8 mouse cellular contexts compared by ENCODE assay signal in the genomic region with DNA sequence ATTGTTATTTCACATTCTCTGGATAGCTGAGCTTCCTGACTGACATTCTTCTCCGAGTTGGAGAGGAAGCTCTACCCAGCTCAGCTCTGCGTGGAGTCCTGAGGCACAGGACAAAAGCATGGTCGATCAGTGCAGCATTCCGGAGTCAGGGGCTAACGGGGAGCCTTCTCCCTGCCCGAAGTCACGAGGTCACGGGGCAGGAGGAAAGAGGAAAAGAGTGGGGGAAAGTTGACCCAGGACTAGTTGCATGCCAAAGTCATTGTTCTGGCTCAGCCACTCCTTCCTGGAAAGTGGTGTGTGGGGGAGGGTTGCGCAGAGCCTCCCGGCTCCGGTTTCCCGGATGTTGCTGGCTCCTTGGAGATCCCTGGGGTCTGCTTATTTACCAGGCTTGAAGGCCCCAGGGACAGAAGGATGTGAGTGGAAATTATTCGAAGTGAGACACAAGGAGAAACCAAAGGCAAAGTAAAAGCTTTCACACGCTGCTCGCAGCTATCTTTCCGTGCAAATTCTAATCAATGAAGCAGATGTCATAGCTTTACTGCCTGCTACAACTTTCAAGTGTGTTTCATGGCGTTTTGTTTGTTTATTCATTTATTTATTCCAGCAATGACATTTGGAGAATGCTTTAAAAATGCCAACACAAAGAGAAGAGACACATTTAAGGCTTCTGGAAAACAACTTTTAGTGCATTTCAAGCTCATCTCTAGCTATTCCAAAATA.
DNase-seq lines count a peak whose midpoint lies in the region; ATAC-seq and TF ChIP-seq lines count a peak whose summit lies in the region.

No protein-coding gene starts in this region.

- no peaks in the 10 kb centered on the region for H3K9me3 ChIP-seq in heart, embryonic 16.5 days (replicated peaks; ENCODE audit: control insufficient read depth, low read length)

- H3K27me3 ChIP-seq in heart, embryonic 16.5 days (ENCODE audit: control insufficient read depth, insufficient read depth, low read length), result no peaks in the 10 kb centered on the region
- H3K27me3 ChIP-seq in small intestine, adult 2 months (ENCODE audit: control insufficient read depth, insufficient read depth, low read length), result no peaks in the 10 kb centered on the region; the same call in none of the 2 replicates

- TF ChIP-seq POLR2A in embryonic fibroblast, embryonic 13.5 days (IDR thresholded peaks at IDR 0.05; ENCODE audit: low read depth, low read length), result no peak
- no peak for TF ChIP-seq POLR2A in small intestine, adult 2 months (IDR thresholded peaks at IDR 0.05; ENCODE audit: low read depth, low read length)

- H3K27ac ChIP-seq in layer of hippocampus, adult 2 months, result peak overlapping the region; percentile 43; the same call in 1 of the 2 replicates
- peak overlapping the region; percentile 85 for H3K27ac ChIP-seq in embryonic fibroblast, embryonic 13.5 days (ENCODE audit: insufficient read depth, low read length)
- H3K27ac ChIP-seq in heart, embryonic 16.5 days (ENCODE audit: low read length), result peak overlapping the region; percentile 81
- no peak overlapping the region for H3K27ac ChIP-seq in small intestine, adult 2 months (ENCODE audit: insufficient read depth, low read depth, low read length)

- H3K4me2 ChIP-seq in heart, embryonic 16.5 days (ENCODE audit: low read depth, low read length), result peak overlapping the region; percentile 59

- peak overlapping the region; percentile 58 for H3K9ac ChIP-seq in heart, embryonic 16.5 days (ENCODE audit: low read length)

- peak overlapping the region; percentile 46 for H3K4me3 ChIP-seq in layer of hippocampus, adult 2 months
- no peak overlapping the region for H3K4me3 ChIP-seq in embryonic fibroblast, embryonic 13.5 days (ENCODE audit: insufficient read depth, low read length)
- peak overlapping the region; percentile 40 for H3K4me3 ChIP-seq in heart, embryonic 16.5 days (ENCODE audit: low read length)
- peak overlapping the region; percentile 23 for H3K4me3 ChIP-seq in small intestine, adult 2 months (ENCODE audit: low read depth, low read length)

- H3K4me1 ChIP-seq in embryonic fibroblast, embryonic 13.5 days (ENCODE audit: control insufficient read depth, insufficient read depth, low read length), result peaks cover 8% of the 10 kb centered on the region
- peaks cover 13% of the 10 kb centered on the region for H3K4me1 ChIP-seq in heart, embryonic 16.5 days (ENCODE audit: control insufficient read depth, insufficient read depth, low read length)
- peaks cover 14% of the 10 kb centered on the region; the same call in 1 of the 2 replicates for H3K4me1 ChIP-seq in small intestine, adult 2 months (ENCODE audit: control insufficient read depth, insufficient read depth, insufficient read length, low read length)

- ATAC-seq in heart, embryonic 16.5 days (replicated peaks; ENCODE audit: extremely low read depth, insufficient read depth, low FRiP score), result peak; percentile 90

- WGBS in heart, embryonic 16.5 days, result 6% methylated on average over 17 of the region's 17 CpGs
- WGBS in small intestine, adult 2 months, result 9% methylated on average over 17 of the region's 17 CpGs

- no peaks in the 10 kb centered on the region for H3K36me3 ChIP-seq in heart, embryonic 16.5 days (ENCODE audit: control insufficient read depth, insufficient read depth)
- no peaks in the 10 kb centered on the region for H3K36me3 ChIP-seq in small intestine, adult 2 months (ENCODE audit: control insufficient read depth, insufficient read depth, low read length)

- no peak for DNase-seq in layer of hippocampus, adult 2 months (ENCODE audit: low spot score in 2 of 2)
- no peak for DNase-seq in layer of hippocampus, adult 9-10 months (ENCODE audit: low spot score)
- DNase-seq in kidney, postnatal 10 days, result peak; percentile 86
- peak; percentile 69 for DNase-seq in lung, postnatal 14 days
- DNase-seq in thymus, postnatal 4 days, result no peak

- TF ChIP-seq CTCF in layer of hippocampus, adult 2 months (conservative IDR thresholded peaks at IDR 0.05), result no peak
- TF ChIP-seq CTCF in embryonic fibroblast, embryonic 13.5 days (IDR thresholded peaks at IDR 0.05; ENCODE audit: borderline replicate concordance, insufficient read depth, low read length), result no peak
- TF ChIP-seq CTCF in small intestine, adult 2 months (IDR thresholded peaks at IDR 0.05; ENCODE audit: extremely low read depth, insufficient read length, insufficient replicate concordance, low read depth, low read length), result no peak

Comparison
In these comparisons a context has a peak if more than half of its experiments do, and no peak if none do; other contexts are left out.
1. DNase-seq: peak in kidney, postnatal 10 days (single experiment) and lung, postnatal 14 days (single experiment); none in layer of hippocampus, adult 2 months (0 of 2), layer of hippocampus, adult 9-10 months (single experiment) and thymus, postnatal 4 days (single experiment).